22 mouse cellular contexts compared by ENCODE assay signal in the genomic region with DNA sequence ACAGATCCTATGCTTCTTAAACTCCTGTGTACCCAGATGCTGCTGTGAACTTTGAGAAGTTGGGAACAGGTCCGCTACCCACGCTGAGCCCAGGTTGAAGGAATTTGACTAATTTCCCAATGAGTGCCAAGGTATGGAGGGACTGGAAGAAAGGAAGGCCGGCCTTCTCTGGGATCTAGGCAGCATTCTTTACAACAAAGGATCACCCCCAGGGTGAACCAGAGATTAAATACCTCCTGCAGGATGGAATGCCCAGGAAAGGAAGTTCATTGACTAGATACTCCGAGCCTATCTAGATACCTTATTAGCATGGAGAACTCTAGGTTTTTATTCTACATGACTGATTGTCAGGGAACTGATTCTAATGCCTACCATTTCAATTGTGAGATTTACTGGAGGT. TPM values are rescaled to one million over a fixed set of nuclear protein-coding genes. Genes with fewer than 3 reads are reported as not detected.
DNase-seq lines count a peak whose midpoint lies in the region; ATAC-seq lines count a peak whose summit lies in the region.
"Had no signal": no experiment of that assay in that cellular context is flagged by ENCODE, and none has a peak within 500 bp of the region (broad histone marks: within the 10 kb centered on the region; RNA-seq: fewer than 3 reads in every experiment).

No protein-coding gene starts in this region.

- H3K27me3 ChIP-seq in hindbrain, embryonic 14.5 days (ENCODE audit: control insufficient read depth, insufficient read depth, low read length), result no peaks in the 10 kb centered on the region
- H3K27me3 ChIP-seq in hindbrain, embryonic 16.5 days (replicated peaks; ENCODE audit: control insufficient read depth, insufficient read depth, low read length), result no peaks in the 10 kb centered on the region
- no peaks in the 10 kb centered on the region for H3K27me3 ChIP-seq in midbrain, embryonic 12.5 days
- H3K27me3 ChIP-seq in midbrain, embryonic 10.5 days (ENCODE audit: low read depth, poor library complexity, severe bottlenecking), result no peaks in the 10 kb centered on the region
- H3K27me3 ChIP-seq: forebrain, embryonic 13.5 days had no signal

- DNase-seq in hindbrain, embryonic 14.5 days (ENCODE audit: low spot score), result no peak
- DNase-seq in midbrain, embryonic 10.5 days (ENCODE audit: low spot score), result no peak
- peak; percentile 59 for DNase-seq in ZHBTc4 (ENCODE audit: low read depth, low spot score)
- DNase-seq in adrenal gland, adult 2 months, result no peak
- DNase-seq in kidney, adult 9 months, result no peak
- DNase-seq: adrenal gland, adult 8-10 months; adrenal gland, postnatal 25 days; cerebellum, adult 11-12 months; cerebellum, adult 8-10 months; cerebellum, postnatal 14 days; gastrocnemius, postnatal 10 days; gastrocnemius, postnatal 36 days; kidney, adult 11 months; kidney, adult 8-10 months had no signal

- H3K4me2 ChIP-seq in hindbrain, embryonic 14.5 days (replicated peaks), result no peak overlapping the region
- H3K4me2 ChIP-seq in hindbrain, embryonic 16.5 days (ENCODE audit: low read length), result no peak overlapping the region
- H3K4me2 ChIP-seq in midbrain, embryonic 12.5 days (replicated peaks), result no peak overlapping the region
- H3K4me2 ChIP-seq: forebrain, embryonic 13.5 days; heart, embryonic 11.5 days had no signal

- H3K4me1 ChIP-seq in hindbrain, embryonic 14.5 days (replicated peaks; ENCODE audit: control insufficient read depth, insufficient read depth, low read length), result peaks cover 14% of the 10 kb centered on the region
- peaks cover 6% of the 10 kb centered on the region for H3K4me1 ChIP-seq in hindbrain, embryonic 16.5 days (ENCODE audit: control insufficient read depth, insufficient read depth, low read depth, low read length)
- H3K4me1 ChIP-seq in midbrain, embryonic 12.5 days, result peaks cover 21% of the 10 kb centered on the region
- H3K4me1 ChIP-seq in midbrain, embryonic 10.5 days, result peaks cover 12% of the 10 kb centered on the region

- H3K36me3 ChIP-seq in hindbrain, embryonic 14.5 days (replicated peaks; ENCODE audit: control insufficient read depth, insufficient read depth), result no peaks in the 10 kb centered on the region
- no peaks in the 10 kb centered on the region for H3K36me3 ChIP-seq in hindbrain, embryonic 16.5 days (ENCODE audit: control insufficient read depth, insufficient read depth, low read length)
- H3K36me3 ChIP-seq in midbrain, embryonic 12.5 days, result no peaks in the 10 kb centered on the region
- H3K36me3 ChIP-seq in midbrain, embryonic 10.5 days, result peaks cover 3% of the 10 kb centered on the region; the same call in 1 of the 2 replicates

- H3K9ac ChIP-seq in hindbrain, embryonic 14.5 days, result no peak overlapping the region
- no peak overlapping the region for H3K9ac ChIP-seq in hindbrain, embryonic 16.5 days (ENCODE audit: low read depth, low read length)
- H3K9ac ChIP-seq in midbrain, embryonic 12.5 days (replicated peaks), result no peak overlapping the region
- H3K9ac ChIP-seq: forebrain, embryonic 13.5 days had no signal

- no peak overlapping the region for H3K4me3 ChIP-seq in hindbrain, embryonic 14.5 days (replicated peaks; ENCODE audit: low read length)
- H3K4me3 ChIP-seq in hindbrain, embryonic 16.5 days (ENCODE audit: low read length), result no peak overlapping the region
- H3K4me3 ChIP-seq in midbrain, embryonic 12.5 days, result no peak overlapping the region
- H3K4me3 ChIP-seq in midbrain, embryonic 10.5 days, result no peak overlapping the region
- H3K4me3 ChIP-seq: forebrain, embryonic 10.5 days; forebrain, embryonic 13.5 days had no signal

- ATAC-seq in hindbrain, embryonic 14.5 days (ENCODE audit: low FRiP score), result no peak
- ATAC-seq in hindbrain, embryonic 16.5 days, result no peak
- no peak for ATAC-seq in midbrain, embryonic 12.5 days (ENCODE audit: low FRiP score, low read depth)
- ATAC-seq: CD4-positive, CD25-positive, alpha-beta regulatory T cell, adult 4 months; forebrain, embryonic 13.5 days; forebrain, embryonic 16.5 days; inflammation-experienced regulatory T-cells, adult 6 months had no signal

- 48% methylated on average over 4 of the region's 4 CpGs for WGBS in hindbrain, embryonic 14.5 days
- WGBS in hindbrain, embryonic 16.5 days, result 40% methylated on average over 4 of the region's 4 CpGs
- WGBS in midbrain, embryonic 12.5 days, result 32% methylated on average over 4 of the region's 4 CpGs
- 45% methylated on average over 4 of the region's 4 CpGs for WGBS in midbrain, embryonic 10.5 days

- H3K9me3 ChIP-seq in hindbrain, embryonic 14.5 days (ENCODE audit: control insufficient read depth, low read length), result no peaks in the 10 kb centered on the region
- no peaks in the 10 kb centered on the region for H3K9me3 ChIP-seq in hindbrain, embryonic 16.5 days (ENCODE audit: control insufficient read depth, low read length)
- no peaks in the 10 kb centered on the region for H3K9me3 ChIP-seq in midbrain, embryonic 12.5 days
- H3K9me3 ChIP-seq in midbrain, embryonic 10.5 days (replicated peaks), result no peaks in the 10 kb centered on the region
- H3K9me3 ChIP-seq: forebrain, embryonic 10.5 days; forebrain, embryonic 13.5 days had no signal

- peak overlapping the region; percentile 56 for H3K27ac ChIP-seq in hindbrain, embryonic 14.5 days
- H3K27ac ChIP-seq in hindbrain, embryonic 16.5 days (ENCODE audit: low read depth, low read length), result no peak overlapping the region
- 0 out of 2 replicates have a peak overlapping the region, but pooled peaks have one; percentile 63 for H3K27ac ChIP-seq in midbrain, embryonic 12.5 days (replicated peaks)
- H3K27ac ChIP-seq in midbrain, embryonic 10.5 days (replicated peaks), result no peak overlapping the region
- H3K27ac ChIP-seq: forebrain, embryonic 13.5 days had no signal

RNA-seq across cellular contexts. Expression of a gene that starts 53.8 kb away (rescaled TPM):
- 51.9 and 54.9 TPM in 2 replicates for polyA plus RNA-seq in hindbrain, embryonic 14.5 days (2014; fragmentation: Nextera tagmentation; extraction: Ambion mirVana)
- 23.3 and 36.2 TPM in 2 replicates for polyA plus RNA-seq in hindbrain, embryonic 16.5 days (2015; fragmentation: Nextera tagmentation; extraction: Ambion mirVana)
- polyA plus RNA-seq in midbrain, embryonic 12.5 days (2016; fragmentation: Nextera tagmentation; extraction: Ambion mirVana), result 51.7 and 60.4 TPM in 2 replicates
- 33.4 and 36.2 TPM in 2 replicates for polyA plus RNA-seq in midbrain, embryonic 10.5 days (2016; fragmentation: Nextera tagmentation; extraction: Ambion mirVana)
- total RNA-seq in adrenal gland, adult 2 months (2021), result 10 to 100 TPM; 27.3 to 34.0 TPM
- 1.2 TPM in 2 replicates for polyA plus RNA-seq in adrenal gland, adult 2 months (2012; rRNA removed)

Comparison
In these comparisons a context has a peak if more than half of its experiments do, and no peak if none do; other contexts are left out.
1. H3K27ac ChIP-seq: peak in hindbrain, embryonic 14.5 days (single experiment) and midbrain, embryonic 12.5 days (single experiment); none in hindbrain, embryonic 16.5 days (single experiment) and midbrain, embryonic 10.5 days (single experiment).
2. RNA of a gene that starts 53.8 kb away (polyA plus RNA-seq): 51.9 to 54.9 TPM in hindbrain, embryonic 14.5 days, 51.7 to 60.4 TPM in midbrain, embryonic 12.5 days, 33.4 to 36.2 TPM in midbrain, embryonic 10.5 days and 23.3 to 36.2 TPM in hindbrain, embryonic 16.5 days; 1.2 TPM in adrenal gland, adult 2 months; every median in the first group is over 10 times any median in the second.